Mouse (Mus musculus) olfactory bulb, adult 2 months (tissue): ENCODE results near the gene Eif3k. TPM values are rescaled to one million over a fixed set of nuclear protein-coding genes. Genes with fewer than 3 reads are reported as not detected.

Experiments used
- H3K27ac ChIP-seq: fragments of 200-500 bp; 2 replicates; pipeline ENCODE4 v1.5.1; 2012; ENCODE audit warnings: low read depth, low read length; ENCODE audit not compliant: insufficient read depth
- H3K4me1 ChIP-seq: fragments of 200-500 bp; 2 replicates; pipeline ENCODE4 v1.6.1; 2012; ENCODE audit warnings: low read length; ENCODE audit not compliant: control insufficient read depth, insufficient read depth
- H3K4me3 ChIP-seq: fragments of 200-500 bp; 2 replicates; pipeline ENCODE4 v1.5.1; 2012; ENCODE audit warnings: mild to moderate bottlenecking, low read depth, low read length, moderate library complexity; ENCODE audit not compliant: insufficient read depth
- CTCF ChIP-seq: fragments of 200-500 bp; IDR thresholded peaks from 2 replicates; pipeline ENCODE4 v1.5.1; 2012; ENCODE audit warnings: low read depth, mild to moderate bottlenecking, low read length, moderate library complexity; ENCODE audit not compliant: insufficient read depth
- POLR2A ChIP-seq: fragments of 200-500 bp; IDR thresholded peaks from 2 replicates; pipeline ENCODE4 v1.6.1; 2012; ENCODE audit warnings: mild to moderate bottlenecking, low read depth, low read length, moderate library complexity; ENCODE audit not compliant: insufficient read depth
- WGBS: fragments of 180-500 bp; shearing (Covaris S2); methylation state at CpG from one replicate; pipeline ENCODE4 v1.1.7; 2018; 5-methylcytosine and 5-hydroxymethylcytosine counted together
- polyA plus RNA-seq: library from polyadenylated mRNA; stranded (reverse); fragments of >200 nt; gene quantifications from 2 replicates; pipeline ENCODE4 v1.2.4, GENCODE M21; 2012; ENCODE audit warnings: low replicate concordance; ENCODE audit not compliant: missing spikeins, insufficient read depth, insufficient read length

Gene Eif3k
- polyA plus RNA-seq, 1 experiment, result not detected

GRCm38 (mm10) chr7:28949298-28949697, 32.4 kb downstream of the Eif3k start:
- no peak overlapping the region for H3K4me3 ChIP-seq
- H3K4me1 ChIP-seq, result peaks cover 44% of the 10 kb centered on the region
- peak overlapping the region; percentile 36; the same call in 1 of the 2 replicates for H3K27ac ChIP-seq
- TF ChIP-seq CTCF (no peak), POLR2A (no peak)
- 60% methylated on average over 2 of the region's 2 CpGs for WGBS

GRCm38 (mm10) chr7:28948746-28949145, 32.9 kb downstream of the Eif3k start:
- Histone ChIP-seq H3K4me3 (no peak overlapping the region), H3K27ac (0 out of 2 replicates have a peak overlapping the region, but pooled peaks have one; percentile 8), H3K4me1 (peaks cover 41% of the 10 kb centered on the region)
- 94% methylated on average over 7 of the region's 7 CpGs for WGBS
- TF ChIP-seq POLR2A (no peak), CTCF (no peak)

GRCm38 (mm10) chr7:28946271-28946610, 35.4 kb downstream of the Eif3k start:
- peak overlapping the region; percentile 90 for H3K27ac ChIP-seq
- H3K4me3 ChIP-seq, result no peak overlapping the region
- 46% methylated on average over 1 of the region's 1 CpGs for WGBS
- peaks cover 46% of the 10 kb centered on the region for H3K4me1 ChIP-seq
- no peak for TF ChIP-seq CTCF
- TF ChIP-seq POLR2A, result no peak

GRCm38 (mm10) chr7:28945416-28946270, 36.0 kb downstream of the Eif3k start:
- Histone ChIP-seq H3K4me3 (no peak overlapping the region), H3K4me1 (peaks cover 45% of the 10 kb centered on the region), H3K27ac (peak overlapping the region; percentile 90)
- WGBS, result 28% methylated on average over 10 of the region's 10 CpGs
- TF ChIP-seq POLR2A (no peak), CTCF (no peak)

GRCm38 (mm10) chr7:28944756-28945415, 36.8 kb downstream of the Eif3k start:
- peak overlapping the region; percentile 90; the same call in 1 of the 2 replicates for H3K27ac ChIP-seq
- H3K4me1 ChIP-seq, result peaks cover 49% of the 10 kb centered on the region
- H3K4me3 ChIP-seq, result no peak overlapping the region
- 21% methylated on average over 6 of the region's 6 CpGs for WGBS
- TF ChIP-seq POLR2A, result no peak
- TF ChIP-seq CTCF, result no peak

- Histone ChIP-seq H3K4me1 (peaks cover 52% of the 10 kb centered on the region), H3K27ac (no peak overlapping the region), H3K4me3 (no peak overlapping the region)
- WGBS, result 47% methylated on average over 5 of the region's 5 CpGs
- TF ChIP-seq POLR2A, result no peak
- TF ChIP-seq CTCF, result no peak
Measured at GRCm38 (mm10) chr7:28943451-28944180, 38.0 kb downstream of the Eif3k start.

- no peak overlapping the region for H3K4me3 ChIP-seq
- WGBS, result 58% methylated on average over 4 of the region's 4 CpGs
- TF ChIP-seq CTCF, result no peak
- TF ChIP-seq POLR2A, result no peak
- H3K27ac ChIP-seq, result peak overlapping the region; percentile 42; the same call in 1 of the 2 replicates
- peaks cover 43% of the 10 kb centered on the region for H3K4me1 ChIP-seq
Measured at GRCm38 (mm10) chr7:28941542-28941941, 40.1 kb downstream of the Eif3k start.

- no peak overlapping the region for H3K4me3 ChIP-seq
- 55% methylated on average over 4 of the region's 4 CpGs for WGBS
- H3K4me1 ChIP-seq, result peaks cover 43% of the 10 kb centered on the region
- peak overlapping the region; percentile 42; the same call in 1 of the 2 replicates for H3K27ac ChIP-seq
- TF ChIP-seq CTCF (no peak), POLR2A (no peak)
Measured at GRCm38 (mm10) chr7:28941129-28941528, 40.5 kb downstream of the Eif3k start.
